Mouse (Mus musculus) spleen, adult 2 months (tissue): ENCODE measurements around the gene Pcolce2. TPM values are rescaled to one million over a fixed set of nuclear protein-coding genes. Genes with fewer than 3 reads are reported as not detected.

Experiments
- DNase-seq, 2 experiments: peaks; one replicate each; pipeline versions ENCODE4 v3.0.0 to v3.0.0-alpha.2; 2012 to 2021; ENCODE audit warnings: low spot score in 2 of 2, low read depth in 1 of 2
- H3K27ac ChIP-seq: fragments of 200-500 bp; 2 replicates; pipeline ENCODE4 v1.5.1; 2012; ENCODE audit warnings: low read length, inconsistent platforms; ENCODE audit not compliant: insufficient read depth
- H3K27me3 ChIP-seq: fragments of 200-500 bp; 2 replicates; pipeline ENCODE4 v1.6.1; 2012; ENCODE audit warnings: mild to moderate bottlenecking, moderate library complexity, low read length, inconsistent platforms; ENCODE audit not compliant: control insufficient read depth, insufficient read depth
- H3K36me3 ChIP-seq: fragments of 200-500 bp; 2 replicates; pipeline ENCODE4 v1.6.1; 2012; ENCODE audit warnings: mild to moderate bottlenecking, low read length, inconsistent platforms; ENCODE audit not compliant: control insufficient read depth, insufficient read depth
- H3K4me1 ChIP-seq: fragments of 200-500 bp; 2 replicates; pipeline ENCODE4 v1.6.1; 2011; ENCODE audit warnings: inconsistent platforms; ENCODE audit not compliant: control insufficient read depth, insufficient read depth, insufficient read length
- H3K4me3 ChIP-seq: fragments of 200-500 bp; 2 replicates; pipeline ENCODE4 v1.5.1; 2011; ENCODE audit warnings: mild to moderate bottlenecking, inconsistent platforms; ENCODE audit not compliant: insufficient read depth, insufficient read length; ENCODE audit errors: extremely low read depth
- CTCF ChIP-seq: fragments of 200-500 bp; IDR thresholded peaks from 2 replicates; pipeline ENCODE4 v1.5.1; 2011; ENCODE audit warnings: mild to moderate bottlenecking, inconsistent platforms; ENCODE audit not compliant: insufficient read depth, insufficient read length, insufficient replicate concordance; ENCODE audit errors: extremely low read depth
- POLR2A ChIP-seq: fragments of 200-500 bp; IDR thresholded peaks from 2 replicates; pipeline ENCODE4 v1.6.1; 2011; ENCODE audit warnings: low read depth, low read length, inconsistent platforms
- WGBS: fragments of 180-500 bp; shearing (Covaris S2); methylation state at CpG from one replicate; pipeline ENCODE4 v1.1.7; 2018; 5-methylcytosine and 5-hydroxymethylcytosine counted together
- polyA plus RNA-seq: library from polyadenylated mRNA; depleted of rRNA; stranded (reverse); fragments of >200 nt; gene quantifications from 2 replicates; pipeline ENCODE4 v1.2.3, GENCODE M21; 2012; rRNA removed

The Pcolce2 gene
- polyA plus RNA-seq, result 0.40 and 0.69 TPM in 2 replicates

GRCm38 (mm10) chr9:95637271-95638181, at the start of gene Pcolce2:
Gene Pcolce2, plus strand, starts transcription at chr9:95637601.
- no peak for TF ChIP-seq CTCF
- no peak for TF ChIP-seq POLR2A
- Histone ChIP-seq H3K4me1 (peaks cover 5% of the 10 kb centered on the region; the same call in 1 of the 2 replicates), H3K4me3 (peak within 1 kb of the TSS; percentile 18; the same call in 1 of the 2 replicates), H3K36me3 (no peaks in the 10 kb centered on the region), H3K27me3 (peaks cover 10% of the 10 kb centered on the region; the same call in 1 of the 2 replicates), H3K27ac (no peak within 1 kb of the TSS)
- WGBS, result 2% methylated on average over 66 of the region's 71 CpGs
- DNase-seq, result no peak

- Histone ChIP-seq H3K4me3 (no peak overlapping the region), H3K4me1 (no peaks in the 10 kb centered on the region), H3K27ac (no peak overlapping the region), H3K27me3 (no peaks in the 10 kb centered on the region), H3K36me3 (no peaks in the 10 kb centered on the region)
- 88% methylated on average over 7 of the region's 7 CpGs for WGBS
- no peak for TF ChIP-seq POLR2A
- TF ChIP-seq CTCF, result no peak
- DNase-seq, result no peak
Observed at GRCm38 (mm10) chr9:95588070-95588469, 49.3 kb upstream of the Pcolce2 start.

GRCm38 (mm10) chr9:95594291-95594690, 43.1 kb upstream of the Pcolce2 start:
- WGBS, result 84% methylated on average over 4 of the region's 4 CpGs
- TF ChIP-seq CTCF (no peak), POLR2A (no peak)
- Histone ChIP-seq H3K4me3 (no peak overlapping the region), H3K27ac (no peak overlapping the region), H3K4me1 (no peaks in the 10 kb centered on the region), H3K36me3 (no peaks in the 10 kb centered on the region), H3K27me3 (no peaks in the 10 kb centered on the region)
- DNase-seq, result no peak

- no peaks in the 10 kb centered on the region for H3K36me3 ChIP-seq
- H3K4me3 ChIP-seq, result no peak overlapping the region
- WGBS, result 60% methylated on average over 13 of the region's 13 CpGs
- no peaks in the 10 kb centered on the region for H3K27me3 ChIP-seq
- H3K27ac ChIP-seq, result no peak overlapping the region
- no peaks in the 10 kb centered on the region for H3K4me1 ChIP-seq
- TF ChIP-seq POLR2A, result no peak
- DNase-seq, result no peak
Observed at GRCm38 (mm10) chr9:95597466-95598178, 39.8 kb upstream of the Pcolce2 start.

GRCm38 (mm10) chr9:95598179-95598721, 39.2 kb upstream of the Pcolce2 start:
- no peaks in the 10 kb centered on the region for H3K36me3 ChIP-seq
- H3K4me1 ChIP-seq, result no peaks in the 10 kb centered on the region
- H3K4me3 ChIP-seq, result no peak overlapping the region
- TF ChIP-seq POLR2A (no peak), CTCF (no peak)
- 65% methylated on average over 19 of the region's 19 CpGs for WGBS
- DNase-seq, result no peak
- no peak overlapping the region for H3K27ac ChIP-seq
- H3K27me3 ChIP-seq, result no peaks in the 10 kb centered on the region

DNA sequence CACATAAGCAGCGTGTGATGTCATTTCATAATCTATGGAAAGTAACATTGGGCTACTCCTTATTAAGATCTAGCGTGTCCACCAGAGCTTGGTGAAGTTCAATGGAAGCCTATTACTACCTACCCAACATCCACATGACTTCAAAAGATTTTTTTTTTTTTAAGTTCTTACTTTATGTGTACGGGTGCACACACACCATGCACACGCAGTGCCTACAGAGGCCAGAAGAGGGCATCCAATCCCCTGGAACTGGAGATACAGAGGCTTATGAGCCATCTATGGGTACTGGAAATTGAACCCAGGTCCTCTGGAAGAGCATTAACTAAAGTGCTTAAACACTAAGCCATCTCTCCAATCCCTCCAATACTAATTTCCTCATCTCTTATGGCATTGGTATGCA, 38.0 kb upstream of the Pcolce2 start:
- no peaks in the 10 kb centered on the region for H3K36me3 ChIP-seq
- TF ChIP-seq CTCF (no peak), POLR2A (no peak)
- H3K4me1 ChIP-seq, result no peaks in the 10 kb centered on the region
- no peak overlapping the region for H3K27ac ChIP-seq
- H3K27me3 ChIP-seq, result no peaks in the 10 kb centered on the region
- 87% methylated on average over 4 of the region's 4 CpGs for WGBS
- H3K4me3 ChIP-seq, result no peak overlapping the region
- no peak for DNase-seq

DNA sequence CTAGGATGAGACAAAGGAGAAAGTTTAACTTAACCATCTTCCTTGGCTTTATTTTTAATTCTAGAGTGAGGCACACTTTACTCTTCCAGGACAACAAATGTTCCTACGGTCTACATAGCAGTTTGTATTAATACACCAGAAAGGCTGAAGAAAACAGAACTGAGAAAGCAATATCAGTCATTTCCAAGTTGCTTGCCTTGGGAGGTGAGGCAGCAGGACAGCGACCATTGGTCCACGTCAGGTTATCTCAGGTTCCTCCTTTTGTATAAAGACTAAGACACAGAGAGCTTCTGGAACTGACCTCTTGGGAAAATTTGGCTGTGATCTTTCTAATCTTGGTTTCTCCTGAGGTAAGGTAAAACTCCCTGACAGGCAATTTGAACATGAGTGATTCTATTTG, 34.6 kb upstream of the Pcolce2 start:
- no peak for TF ChIP-seq CTCF
- TF ChIP-seq POLR2A, result no peak
- Histone ChIP-seq H3K4me3 (no peak overlapping the region), H3K36me3 (no peaks in the 10 kb centered on the region), H3K27me3 (no peaks in the 10 kb centered on the region), H3K27ac (no peak overlapping the region), H3K4me1 (no peaks in the 10 kb centered on the region)
- DNase-seq, result no peak
- WGBS, result 76% methylated on average over 3 of the region's 3 CpGs
